Mouse (Mus musculus) lung, embryonic 16.5 days (tissue): ENCODE measurements around the gene Pfkm. TPM values are rescaled to one million over a fixed set of nuclear protein-coding genes. Genes with fewer than 3 reads are reported as not detected.

Experiments
- ATAC-seq: fragments of 200-750 bp; cut with Nextera tagmentation; 2 replicates; pipeline ENCODE4 v1.8.0; 2017; ENCODE audit warnings: low read depth, mild to moderate bottlenecking, moderate library complexity
- H3K27ac ChIP-seq: fragments of 300-500 bp; sonication (generic); 2 replicates; pipeline ENCODE4 v1.5.1; 2014; ENCODE audit warnings: mild to moderate bottlenecking, control low read depth, low read length
- H3K27me3 ChIP-seq: fragments of 300-500 bp; sonication (generic); 2 replicates; pipeline ENCODE4 v1.6.1; 2014; ENCODE audit warnings: low read depth, low read length, mixed read lengths; ENCODE audit not compliant: control insufficient read depth, insufficient read depth
- H3K36me3 ChIP-seq: fragments of 300-500 bp; sonication (generic); 2 replicates; pipeline ENCODE4 v1.6.1; 2014; ENCODE audit warnings: low read length; ENCODE audit not compliant: control insufficient read depth, insufficient read depth
- H3K4me1 ChIP-seq: fragments of 300-500 bp; sonication (generic); replicated peaks from 2 replicates; pipeline ENCODE4 v1.6.1; 2014; ENCODE audit warnings: low read length, mixed read lengths; ENCODE audit not compliant: control insufficient read depth, insufficient read depth
- H3K4me2 ChIP-seq: fragments of 300-500 bp; sonication (generic); 2 replicates; pipeline ENCODE4 v1.6.1; 2014; ENCODE audit warnings: low read depth, low read length, control low read depth
- H3K4me3 ChIP-seq: fragments of 300-500 bp; sonication (generic); 2 replicates; pipeline ENCODE4 v1.5.1; 2014; ENCODE audit warnings: mild to moderate bottlenecking, low read length, control low read depth
- H3K9ac ChIP-seq: fragments of 300-500 bp; sonication (generic); 2 replicates; pipeline ENCODE4 v1.6.1; 2014; ENCODE audit warnings: low read length, control low read depth
- H3K9me3 ChIP-seq: fragments of 300-500 bp; sonication (generic); 2 replicates; pipeline ENCODE4 v1.6.1; 2016; ENCODE audit warnings: low read length; ENCODE audit not compliant: control insufficient read depth
- WGBS: fragments of 180-500 bp; shearing (Covaris S2); extraction: QIAGEN DNeasy Blood & Tissue Kit; methylation state at CpG from one replicate; pipeline ENCODE4 v1.1.7; 2014; 5-methylcytosine and 5-hydroxymethylcytosine counted together
- polyA plus RNA-seq: library from polyadenylated mRNA; unstranded; fragments of >200 nt; fragmentation: Nextera tagmentation; extraction: Ambion mirVana; gene quantifications from 2 replicates; pipeline ENCODE4 v1.2.1, GENCODE M21; 2015

The Pfkm gene
- polyA plus RNA-seq, 1 experiment from 2014 or later, result 32.2 TPM

DNA sequence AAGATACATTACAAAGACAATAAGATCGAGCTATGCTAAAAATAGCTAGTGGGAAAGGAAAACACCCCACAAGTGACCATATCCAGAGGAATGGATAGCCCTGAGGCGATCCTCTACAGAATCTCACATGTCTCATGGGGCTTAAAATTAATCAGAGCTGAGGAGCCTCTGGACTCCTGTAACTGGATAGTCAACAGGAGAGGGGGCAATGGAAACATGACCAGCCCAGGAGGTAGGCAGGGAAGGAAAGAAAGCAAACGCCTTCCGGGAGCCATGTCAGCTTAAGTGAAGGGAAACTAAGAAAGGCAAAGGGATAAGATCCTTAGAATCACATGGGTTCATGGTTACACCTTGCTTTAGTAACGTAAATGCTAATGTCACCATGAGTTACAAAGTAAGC lies 48.4 kb downstream of the Pfkm start:
- H3K9me3 ChIP-seq, result no peaks in the 10 kb centered on the region
- H3K27me3 ChIP-seq, result no peaks in the 10 kb centered on the region
- WGBS, result 91% methylated on average over 5 of the region's 5 CpGs
- no peak for ATAC-seq
- no peak overlapping the region for H3K9ac ChIP-seq
- no peak overlapping the region for H3K27ac ChIP-seq
- peaks cover 20% of the 10 kb centered on the region for H3K36me3 ChIP-seq
- H3K4me1 ChIP-seq, result peaks cover 8% of the 10 kb centered on the region
- H3K4me3 ChIP-seq, result no peak overlapping the region
- no peak overlapping the region for H3K4me2 ChIP-seq

GRCm38 (mm10) chr15:98142515-98142914 lies 50.1 kb downstream of the Pfkm start:
- H3K4me1 ChIP-seq, result peaks cover 8% of the 10 kb centered on the region
- no peak overlapping the region for H3K4me3 ChIP-seq
- no peak for ATAC-seq
- no peaks in the 10 kb centered on the region for H3K9me3 ChIP-seq
- H3K27ac ChIP-seq, result no peak overlapping the region
- no peak overlapping the region for H3K4me2 ChIP-seq
- H3K36me3 ChIP-seq, result peaks cover 10% of the 10 kb centered on the region
- H3K27me3 ChIP-seq, result no peaks in the 10 kb centered on the region
- WGBS, result 86% methylated on average over 9 of the region's 10 CpGs
- no peak overlapping the region for H3K9ac ChIP-seq

DNA sequence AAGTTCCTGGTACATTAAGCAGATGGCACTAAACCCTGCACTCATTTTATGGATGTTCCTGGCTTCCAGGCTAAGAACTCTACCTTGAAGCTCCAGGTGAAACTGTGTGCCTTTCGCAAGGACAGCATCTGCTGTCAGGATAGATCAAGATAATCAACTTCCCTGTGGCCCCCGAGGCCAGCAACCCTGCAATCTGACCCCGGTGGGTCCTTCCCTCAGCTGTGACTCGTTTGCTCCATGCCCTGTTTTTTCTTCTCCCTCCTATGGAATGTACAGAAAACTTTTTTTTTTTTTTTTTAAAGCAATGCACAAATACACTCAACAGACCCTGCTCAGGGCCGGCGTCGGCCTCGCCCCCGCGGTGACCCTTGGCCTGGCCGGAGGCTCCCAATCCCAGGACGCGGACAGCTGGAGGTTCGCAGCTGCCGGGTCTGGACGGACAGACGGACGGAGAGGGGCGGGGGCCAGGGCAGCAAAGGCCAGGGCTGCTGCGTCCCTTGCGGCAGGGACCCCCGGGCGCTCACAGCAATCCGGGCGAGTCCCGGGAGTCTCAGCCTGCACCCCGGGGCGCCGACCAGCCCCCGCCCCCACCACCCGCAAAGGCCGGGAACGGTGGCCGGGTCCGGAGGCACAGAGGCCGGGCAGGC lies 52.6 kb downstream of the Pfkm start:
- under 1% methylated on average over 36 of the region's 36 CpGs for WGBS
- Histone ChIP-seq H3K9ac (peak overlapping the region; percentile 96), H3K36me3 (peaks cover 10% of the 10 kb centered on the region), H3K4me2 (peak overlapping the region; percentile 78), H3K9me3 (no peaks in the 10 kb centered on the region), H3K4me3 (peak overlapping the region; percentile 98), H3K27ac (peak overlapping the region; percentile 47), H3K27me3 (no peaks in the 10 kb centered on the region), H3K4me1 (peaks cover 8% of the 10 kb centered on the region)
- ATAC-seq, result peak; percentile 68

- Histone ChIP-seq H3K27me3 (no peaks in the 10 kb centered on the region), H3K4me3 (peak overlapping the region; percentile 98), H3K4me1 (peaks cover 8% of the 10 kb centered on the region), H3K27ac (peak overlapping the region; percentile 47), H3K4me2 (peak overlapping the region; percentile 78), H3K9me3 (no peaks in the 10 kb centered on the region), H3K9ac (peak overlapping the region; percentile 96), H3K36me3 (peaks cover 7% of the 10 kb centered on the region)
- 1% methylated on average over 38 of the region's 38 CpGs for WGBS
- peak; percentile 98 for ATAC-seq
These were observed 53.3 kb downstream of the Pfkm start for GRCm38 (mm10) chr15:98145559-98146181.

DNA sequence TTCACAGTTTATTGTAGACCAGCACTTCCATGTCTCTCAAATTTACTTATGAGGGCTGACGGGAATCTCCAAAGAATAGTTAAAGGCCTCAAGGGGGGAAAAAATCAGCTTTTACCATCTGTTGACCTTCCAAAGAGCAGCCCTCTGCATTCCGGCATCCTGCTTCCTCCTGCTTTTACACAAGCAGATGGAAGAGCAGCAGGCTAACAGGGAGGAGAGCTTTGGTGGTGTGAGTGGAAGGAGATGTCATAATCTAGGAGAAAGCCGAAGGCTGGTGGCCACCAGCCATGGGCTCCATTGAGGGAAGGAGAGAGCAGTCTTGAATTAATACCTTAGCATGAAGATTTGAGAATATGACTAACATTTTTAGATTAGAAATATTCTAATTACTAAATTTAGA lies 56.0 kb downstream of the Pfkm start:
- no peaks in the 10 kb centered on the region; the same call in 1 of the 2 replicates for H3K27me3 ChIP-seq
- H3K36me3 ChIP-seq, result no peaks in the 10 kb centered on the region
- no peaks in the 10 kb centered on the region for H3K9me3 ChIP-seq
- H3K4me3 ChIP-seq, result no peak overlapping the region
- no peak overlapping the region for H3K4me2 ChIP-seq
- ATAC-seq, result no peak
- H3K4me1 ChIP-seq, result peaks cover 8% of the 10 kb centered on the region
- H3K27ac ChIP-seq, result no peak overlapping the region
- WGBS, result 64% methylated on average over 3 of the region's 3 CpGs
- no peak overlapping the region for H3K9ac ChIP-seq

DNA sequence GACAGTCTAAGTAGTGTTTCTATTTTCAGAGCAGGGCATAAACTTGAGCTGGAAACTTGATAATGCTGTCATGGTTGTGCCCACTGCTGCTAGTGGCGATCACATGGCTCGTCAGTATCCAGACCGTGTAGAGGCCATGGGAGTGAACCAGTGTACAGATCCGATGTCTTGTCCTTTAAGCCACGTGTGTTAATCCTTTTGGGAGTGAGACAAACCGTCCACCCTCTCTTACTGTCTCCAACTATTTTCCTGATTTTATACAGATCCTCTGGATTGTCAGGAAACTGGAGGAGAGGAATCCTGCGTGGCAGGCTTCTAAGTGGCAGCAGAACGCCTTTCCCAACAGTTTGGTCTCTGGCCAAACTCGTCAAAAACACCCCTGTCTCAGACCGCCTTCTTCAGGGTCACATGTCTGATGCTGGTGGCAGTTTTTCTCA lies 56.8 kb downstream of the Pfkm start:
- H3K27me3 ChIP-seq, result no peaks in the 10 kb centered on the region; the same call in 1 of the 2 replicates
- H3K9ac ChIP-seq, result no peak overlapping the region
- no peaks in the 10 kb centered on the region for H3K36me3 ChIP-seq
- H3K27ac ChIP-seq, result no peak overlapping the region
- ATAC-seq, result no peak
- no peak overlapping the region for H3K4me3 ChIP-seq
- H3K4me2 ChIP-seq, result no peak overlapping the region
- H3K4me1 ChIP-seq, result peaks cover 8% of the 10 kb centered on the region
- no peaks in the 10 kb centered on the region for H3K9me3 ChIP-seq
- WGBS, result 53% methylated on average over 10 of the region's 10 CpGs

DNA sequence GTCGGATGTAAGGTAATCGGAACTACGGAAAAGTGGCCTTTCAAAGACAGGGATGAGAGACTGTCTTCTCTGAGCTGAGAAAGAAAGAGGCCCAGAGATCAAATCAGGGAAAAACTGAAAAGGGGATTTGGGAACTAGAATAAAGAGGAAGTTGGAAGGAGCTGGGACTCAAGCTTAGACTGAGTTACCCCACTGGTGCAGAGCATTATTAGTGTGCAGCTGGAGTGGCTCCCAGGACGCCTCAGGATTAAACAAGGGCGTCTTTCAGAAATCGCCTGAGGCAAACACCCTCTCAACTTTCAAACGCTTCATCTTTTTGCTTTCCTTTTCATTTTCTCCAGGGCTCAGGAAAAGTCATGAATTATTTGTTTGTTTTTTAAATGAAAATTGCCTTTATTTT lies 60.5 kb downstream of the Pfkm start:
- Histone ChIP-seq H3K4me2 (no peak overlapping the region), H3K9me3 (no peaks in the 10 kb centered on the region), H3K4me3 (no peak overlapping the region), H3K27ac (no peak overlapping the region), H3K9ac (no peak overlapping the region), H3K4me1 (no peaks in the 10 kb centered on the region), H3K36me3 (no peaks in the 10 kb centered on the region), H3K27me3 (no peaks in the 10 kb centered on the region; the same call in 1 of the 2 replicates)
- WGBS, result 55% methylated on average over 7 of the region's 7 CpGs
- no peak for ATAC-seq

DNA sequence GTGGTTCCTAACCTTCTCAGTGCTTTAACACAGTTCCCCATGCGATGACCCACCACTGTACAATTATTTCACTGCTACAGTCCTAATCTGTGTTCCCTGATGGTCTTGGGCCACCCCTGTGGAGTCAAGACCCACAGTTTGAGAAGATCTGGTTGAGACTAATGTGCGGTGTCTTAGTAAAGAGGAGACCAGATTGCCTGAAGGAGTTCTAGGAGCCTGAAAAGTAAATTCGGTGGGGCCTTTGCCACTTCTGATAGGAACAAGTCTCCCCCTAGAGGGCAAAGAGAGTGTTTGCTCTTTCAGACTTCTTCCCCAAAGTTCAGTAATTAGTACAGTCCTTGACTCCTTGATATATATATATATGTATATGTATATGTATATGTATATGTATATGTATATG lies 61.2 kb downstream of the Pfkm start:
- Histone ChIP-seq H3K27me3 (no peaks in the 10 kb centered on the region; the same call in 1 of the 2 replicates), H3K9ac (no peak overlapping the region), H3K36me3 (no peaks in the 10 kb centered on the region), H3K4me2 (no peak overlapping the region), H3K4me1 (no peaks in the 10 kb centered on the region), H3K4me3 (no peak overlapping the region), H3K9me3 (no peaks in the 10 kb centered on the region), H3K27ac (no peak overlapping the region)
- 0 out of 2 replicates have a peak, but pooled peaks have one; percentile 20 for ATAC-seq
- WGBS, result 34% methylated on average over 3 of the region's 3 CpGs

DNA sequence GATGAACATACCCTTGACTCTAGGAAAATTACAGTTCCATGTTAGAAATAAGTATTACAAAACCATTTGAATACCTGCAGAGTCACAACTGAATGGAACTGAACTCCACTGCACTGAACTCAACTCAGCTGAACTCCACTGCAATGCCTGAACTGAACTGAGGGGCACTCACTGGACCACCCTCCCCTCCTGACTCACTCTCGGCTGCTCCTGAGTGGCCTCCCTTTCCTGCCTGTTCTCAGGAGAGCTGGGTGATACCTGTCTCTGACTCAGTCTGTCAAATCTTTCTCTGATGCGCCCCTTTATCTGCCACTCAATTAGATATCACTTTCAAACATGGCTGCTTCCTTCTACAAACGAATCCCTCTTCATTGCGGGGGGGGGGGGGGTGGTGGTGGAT lies 61.8 kb downstream of the Pfkm start:
- H3K27ac ChIP-seq, result no peak overlapping the region
- H3K9ac ChIP-seq, result no peak overlapping the region
- WGBS, result 48% methylated on average over 4 of the region's 4 CpGs
- no peaks in the 10 kb centered on the region for H3K9me3 ChIP-seq
- H3K27me3 ChIP-seq, result no peaks in the 10 kb centered on the region; the same call in 1 of the 2 replicates
- no peak overlapping the region for H3K4me2 ChIP-seq
- no peak overlapping the region for H3K4me3 ChIP-seq
- no peaks in the 10 kb centered on the region for H3K4me1 ChIP-seq
- no peak for ATAC-seq
- no peaks in the 10 kb centered on the region for H3K36me3 ChIP-seq
